Mouse (Mus musculus) heart, adult 2 months (tissue): ENCODE measurements around the gene Fgd6. TPM values are rescaled to one million over a fixed set of nuclear protein-coding genes. Genes with fewer than 3 reads are reported as not detected.

Experiments used
- DNase-seq, 2 experiments: peaks; one replicate each; pipeline ENCODE4 v3.0.0; 2021
- H3K27ac ChIP-seq: fragments of 200-600 bp; 2 replicates; pipeline ENCODE4 v1.8.1; 2022
- H3K27me3 ChIP-seq: fragments of 200-500 bp; 2 replicates; pipeline ENCODE4 v1.6.1; 2012; ENCODE audit warnings: mild to moderate bottlenecking, low read length, inconsistent platforms, mixed read lengths; ENCODE audit not compliant: control insufficient read depth, insufficient read depth
- H3K36me3 ChIP-seq: fragments of 200-500 bp; 2 replicates; pipeline ENCODE4 v1.6.1; 2012; ENCODE audit warnings: low read length, inconsistent platforms; ENCODE audit not compliant: control insufficient read depth, insufficient read depth
- H3K4me1 ChIP-seq: fragments of 200-500 bp; 2 replicates; pipeline ENCODE4 v1.6.1; 2011; ENCODE audit warnings: low read length; ENCODE audit not compliant: control insufficient read depth, insufficient read depth
- H3K4me3 ChIP-seq: fragments of 200-600 bp; 2 replicates; pipeline ENCODE4 v1.8.1; 2022
- H3K79me2 ChIP-seq: fragments of 200-500 bp; replicated peaks from 2 replicates; pipeline ENCODE4 v1.6.1; 2012; ENCODE audit warnings: mild to moderate bottlenecking, inconsistent platforms, low read length, moderate library complexity, mixed read lengths; ENCODE audit not compliant: control insufficient read depth, insufficient read depth
- H3K9ac ChIP-seq: fragments of 200-500 bp; 2 replicates; pipeline ENCODE4 v1.6.1; 2012; ENCODE audit warnings: low read depth, mild to moderate bottlenecking, control low read depth, inconsistent platforms, low read length, mixed read lengths
- CTCF ChIP-seq: fragments of 200-600 bp; IDR thresholded peaks from 2 replicates; pipeline ENCODE4 v1.8.1; 2022; ENCODE audit warnings: antibody characterized with exemption, mild to moderate bottlenecking, moderate library complexity
- EP300 ChIP-seq: fragments of 200-500 bp; IDR thresholded peaks from 2 replicates; pipeline ENCODE4 v1.6.1; 2011; ENCODE audit warnings: low read depth, low read length, control low read depth; ENCODE audit not compliant: insufficient read depth
- POLR2A ChIP-seq: fragments of 200-500 bp; IDR thresholded peaks from 2 replicates; pipeline ENCODE4 v1.6.1; 2011; ENCODE audit warnings: mild to moderate bottlenecking, low read depth, low read length, control low read depth; ENCODE audit not compliant: insufficient read depth
- WGBS: fragments of 180-500 bp; shearing (Covaris S2); methylation state at CpG from one replicate; pipeline ENCODE4 v1.1.7; 2018; 5-methylcytosine and 5-hydroxymethylcytosine counted together
- intact Hi-C: fragments of 180-260 bp; cut with DNase I; formaldehyde crosslinking; loops from one replicate; pipeline ENCODE4 v1.15.1; 2025
- polyA plus RNA-seq: library from polyadenylated mRNA; depleted of rRNA; stranded (reverse); fragments of >200 nt; gene quantifications from 2 replicates; pipeline ENCODE4 v1.2.3, GENCODE M21; 2012
- total RNA-seq, 2 experiments: library from RNA; stranded (reverse); gene quantifications; 2 replicates each; pipeline ENCODE4 v1.2.3; 2021

Gene Fgd6
- total and polyA plus RNA-seq, 3 experiments: 1.9 to 5.8 (median 4.9) TPM

DNA sequence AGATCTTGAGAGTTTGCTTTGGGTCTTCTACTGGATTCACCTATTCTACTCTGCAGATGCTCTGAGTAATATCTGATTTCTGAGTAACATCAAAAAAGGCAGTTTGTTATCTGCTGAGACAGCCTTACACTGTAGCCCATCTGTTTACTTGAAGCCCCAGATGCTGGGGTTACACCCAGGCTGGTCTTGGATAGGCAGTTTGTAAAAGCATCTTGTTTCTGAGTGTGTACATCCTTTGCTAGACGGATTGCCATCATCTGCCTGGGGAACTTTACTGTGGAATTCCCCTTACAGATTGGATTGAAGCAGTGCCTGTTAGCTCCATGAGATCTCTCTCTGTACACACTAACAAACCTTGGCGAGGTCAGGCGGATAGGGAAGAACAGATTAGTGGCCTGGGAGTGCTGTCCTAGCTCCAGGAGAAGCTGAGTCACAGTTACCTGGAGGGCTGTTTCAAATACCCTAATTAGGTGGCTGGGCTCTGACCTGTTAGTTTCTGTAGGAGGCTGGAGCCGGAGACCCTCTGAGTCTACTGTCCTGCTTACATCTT lies 37.2 kb downstream of the Fgd6 start:
- H3K4me3 ChIP-seq: no peak overlapping the region
- no peak for TF ChIP-seq EP300
- no peak for TF ChIP-seq CTCF
- no peak for TF ChIP-seq POLR2A
- no peaks in the 10 kb centered on the region for H3K27me3 ChIP-seq
- DNase-seq: no peak
- peaks cover 7% of the 10 kb centered on the region for H3K4me1 ChIP-seq
- H3K36me3 ChIP-seq: no peaks in the 10 kb centered on the region
- H3K9ac ChIP-seq: no peak overlapping the region
- H3K27ac ChIP-seq: peak overlapping the region; percentile 47; the same call in 1 of the 2 replicates
- WGBS: 56% methylated on average over 4 of the region's 4 CpGs
- no peaks in the 10 kb centered on the region for H3K79me2 ChIP-seq
- intact Hi-C loops: loop anchor here (5.0 kb wide), 1 partner anchor 36 kb away; the partner anchor contains the start of genes Fgd6 and Vezt

DNA sequence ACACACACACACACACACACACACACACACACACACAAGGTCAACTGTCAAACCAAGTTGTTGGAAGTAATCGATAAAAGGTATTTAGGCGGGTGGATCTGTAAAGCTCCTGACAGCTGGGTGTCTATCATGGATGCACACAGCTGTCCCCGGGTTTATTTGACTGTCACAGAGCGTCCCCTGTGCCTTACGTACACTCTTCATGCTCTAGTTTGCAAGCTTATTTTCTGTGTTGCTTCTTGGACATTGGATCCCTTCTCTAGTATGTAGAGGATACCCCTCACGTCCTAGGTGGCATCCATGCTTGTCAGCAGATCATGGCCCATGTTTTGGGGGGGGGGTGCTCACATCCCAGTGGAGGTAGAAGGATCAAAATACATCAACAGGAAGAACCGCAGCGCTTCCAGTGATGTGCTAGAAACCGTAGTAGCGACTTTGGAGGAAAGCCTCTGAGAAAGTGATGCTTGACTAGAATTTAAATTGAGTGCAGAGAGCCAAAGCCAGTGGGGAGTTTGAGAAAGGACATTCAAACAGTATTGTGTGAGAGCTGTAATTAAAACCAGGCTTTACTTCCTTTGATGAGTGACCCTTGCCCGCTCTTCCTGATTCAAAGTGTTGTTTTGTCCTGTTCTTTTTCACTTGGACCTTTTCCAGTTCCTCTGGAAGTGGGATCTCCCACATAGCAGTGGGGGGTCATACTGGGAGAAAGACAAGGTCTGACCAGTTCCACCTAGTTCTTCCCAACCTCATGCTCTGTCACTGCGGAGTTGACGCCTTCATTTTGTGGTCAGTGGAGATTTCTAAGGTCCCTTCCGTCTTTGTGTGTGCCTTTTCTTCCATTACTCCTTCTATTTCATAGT lies 41.4 kb downstream of the Fgd6 start:
- Histone ChIP-seq H3K36me3 (peaks cover 3% of the 10 kb centered on the region; the same call in 1 of the 2 replicates), H3K79me2 (no peaks in the 10 kb centered on the region), H3K4me3 (no peak overlapping the region), H3K4me1 (peaks cover 3% of the 10 kb centered on the region), H3K27ac (no peak overlapping the region), H3K27me3 (no peaks in the 10 kb centered on the region), H3K9ac (no peak overlapping the region)
- intact Hi-C loops: no loop called here
- DNase-seq: no peak
- 83% methylated on average over 14 of the region's 14 CpGs for WGBS
- TF ChIP-seq POLR2A (no peak), CTCF (no peak), EP300 (no peak)

DNA sequence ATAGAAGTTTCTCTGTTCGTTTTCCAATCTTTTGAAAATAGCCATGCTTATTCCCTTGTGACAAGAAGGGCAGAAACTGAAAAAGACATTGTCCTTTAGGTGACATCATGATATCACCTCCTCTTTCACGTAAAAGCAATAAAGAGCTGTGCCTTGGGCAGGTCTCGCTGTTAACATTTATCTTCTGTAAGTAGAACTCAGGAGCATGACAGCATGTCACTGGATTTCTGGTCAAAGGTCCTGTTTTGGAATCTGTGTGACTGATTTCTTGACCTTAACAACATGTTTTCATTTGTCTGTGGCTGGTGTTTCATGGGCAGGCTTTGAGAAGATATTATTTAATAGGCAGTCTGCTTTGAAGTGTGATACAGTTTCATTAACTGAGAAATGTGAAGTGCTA lies 44.9 kb downstream of the Fgd6 start:
- H3K36me3 ChIP-seq: peaks cover 6% of the 10 kb centered on the region
- intact Hi-C loops: no loop called here
- H3K4me3 ChIP-seq: no peak overlapping the region
- TF ChIP-seq EP300 (no peak), CTCF (no peak), POLR2A (no peak)
- H3K79me2 ChIP-seq: no peaks in the 10 kb centered on the region
- H3K27me3 ChIP-seq: no peaks in the 10 kb centered on the region
- DNase-seq: no peak
- 66% methylated on average over 3 of the region's 3 CpGs for WGBS
- peaks cover 3% of the 10 kb centered on the region for H3K4me1 ChIP-seq
- no peak overlapping the region for H3K27ac ChIP-seq
- no peak overlapping the region for H3K9ac ChIP-seq

DNA sequence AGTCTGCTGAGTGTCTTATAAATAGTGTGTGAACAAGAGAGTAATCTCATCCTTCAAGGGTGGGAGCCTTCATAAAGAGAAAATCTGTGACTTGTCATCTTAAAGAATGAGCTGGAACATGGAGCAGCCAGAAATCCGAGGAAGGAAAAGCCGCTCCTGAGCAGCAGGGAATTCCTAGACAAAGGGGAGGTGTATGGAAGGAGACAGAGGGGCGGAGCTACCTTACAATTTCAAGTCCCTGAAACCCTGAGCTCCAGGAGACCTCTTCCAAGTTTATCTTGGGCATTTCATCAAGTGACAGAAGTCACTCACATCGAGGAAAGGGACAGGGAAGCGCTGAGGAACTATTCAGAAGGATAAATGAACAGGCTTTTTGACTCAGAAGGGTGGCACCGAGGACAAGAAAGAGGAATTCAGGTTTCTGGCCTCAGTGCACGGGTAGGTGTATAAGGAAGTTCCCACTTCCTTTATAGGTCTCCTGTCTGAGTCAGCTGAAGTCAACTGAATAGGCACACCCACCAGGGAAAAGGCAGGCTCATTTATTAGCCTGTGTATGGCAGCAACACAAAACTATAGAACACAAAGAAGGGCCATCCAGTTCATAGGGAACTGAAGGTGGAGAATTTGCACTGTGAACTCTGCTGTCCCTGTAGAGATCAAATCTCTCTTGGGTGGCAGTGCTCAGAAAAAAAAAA lies 46.4 kb downstream of the Fgd6 start:
- DNase-seq: no peak
- no peak overlapping the region; the same call in 1 of the 2 replicates for H3K27ac ChIP-seq
- H3K4me1 ChIP-seq: peaks cover 3% of the 10 kb centered on the region
- no peak overlapping the region for H3K4me3 ChIP-seq
- no peak for TF ChIP-seq POLR2A
- no peak for TF ChIP-seq CTCF
- no peak for TF ChIP-seq EP300
- H3K9ac ChIP-seq: no peak overlapping the region
- H3K27me3 ChIP-seq: no peaks in the 10 kb centered on the region
- no peaks in the 10 kb centered on the region for H3K79me2 ChIP-seq
- H3K36me3 ChIP-seq: peaks cover 6% of the 10 kb centered on the region
- 35% methylated on average over 7 of the region's 7 CpGs for WGBS
- intact Hi-C loops: no loop called here

DNA sequence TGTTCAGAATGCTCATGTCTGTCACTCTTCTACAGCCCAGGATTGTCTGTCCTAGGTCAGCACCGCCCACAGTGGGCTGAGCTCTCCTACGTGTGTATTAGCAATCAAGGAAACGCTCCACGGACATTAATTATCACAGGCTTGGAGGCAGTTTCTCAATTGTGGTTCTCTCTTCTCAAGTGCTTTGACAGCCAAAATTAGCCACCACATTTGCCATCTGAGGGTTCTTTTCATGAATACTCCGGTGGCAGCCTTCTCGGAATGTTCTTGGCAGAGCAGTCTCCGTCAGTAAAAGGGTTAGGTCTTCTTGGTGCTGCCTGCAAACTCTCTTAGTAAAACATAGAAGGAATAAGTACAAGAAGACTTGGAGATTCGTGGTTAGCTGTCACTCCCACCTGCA lies 50.5 kb downstream of the Fgd6 start:
- WGBS: 75% methylated on average over 8 of the region's 8 CpGs

More for the DNA sequence above, 50.5 kb downstream of the Fgd6 start:
- DNase-seq: no peak
- intact Hi-C loops: no loop called here
- Histone ChIP-seq H3K4me3 (no peak overlapping the region), H3K9ac (no peak overlapping the region), H3K36me3 (peaks cover 6% of the 10 kb centered on the region), H3K27me3 (no peaks in the 10 kb centered on the region), H3K4me1 (peaks cover 3% of the 10 kb centered on the region), H3K27ac (no peak overlapping the region), H3K79me2 (no peaks in the 10 kb centered on the region)
- TF ChIP-seq EP300 (no peak), POLR2A (no peak), CTCF (no peak)
